Mouse (Mus musculus) kidney, adult 11 months (tissue): ENCODE data around the gene Cdadc1.

Source experiments
- DNase-seq: peaks from one replicate; pipeline ENCODE4 v3.0.0; 2022

Gene Cdadc1

DNA sequence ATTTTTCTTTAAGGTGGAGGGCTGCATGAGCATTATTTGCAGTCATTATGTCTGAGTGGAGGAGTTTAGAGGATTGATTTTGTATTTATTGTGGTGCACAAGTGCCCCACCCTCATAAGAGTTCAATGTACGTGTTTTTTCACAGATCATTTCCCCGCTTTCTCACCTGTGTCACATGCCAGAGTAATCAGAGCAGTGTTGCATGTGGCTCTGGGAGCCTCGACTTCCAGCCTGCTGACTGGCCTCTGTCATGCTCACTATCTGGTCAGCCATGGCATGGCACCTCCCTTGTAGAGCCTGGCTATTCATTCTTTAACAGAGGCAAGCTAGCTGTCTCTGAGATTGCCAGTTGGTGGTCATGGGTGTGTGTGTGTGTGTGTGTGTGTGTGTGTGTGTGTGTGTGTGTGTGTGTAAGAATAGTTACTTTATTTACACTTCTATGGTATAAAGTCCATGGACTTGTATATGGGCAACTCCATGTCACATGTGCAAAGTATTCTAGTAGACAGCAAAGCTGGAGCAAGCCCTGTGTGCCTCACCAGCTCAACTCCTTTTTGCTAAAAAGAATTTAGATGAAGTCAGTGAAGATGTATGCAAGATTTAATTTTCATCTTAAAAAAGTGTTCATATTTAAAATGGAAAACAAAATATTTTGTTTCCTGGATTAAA, 54.5 kb downstream of the Cdadc1 start:
- no peak for DNase-seq

DNA sequence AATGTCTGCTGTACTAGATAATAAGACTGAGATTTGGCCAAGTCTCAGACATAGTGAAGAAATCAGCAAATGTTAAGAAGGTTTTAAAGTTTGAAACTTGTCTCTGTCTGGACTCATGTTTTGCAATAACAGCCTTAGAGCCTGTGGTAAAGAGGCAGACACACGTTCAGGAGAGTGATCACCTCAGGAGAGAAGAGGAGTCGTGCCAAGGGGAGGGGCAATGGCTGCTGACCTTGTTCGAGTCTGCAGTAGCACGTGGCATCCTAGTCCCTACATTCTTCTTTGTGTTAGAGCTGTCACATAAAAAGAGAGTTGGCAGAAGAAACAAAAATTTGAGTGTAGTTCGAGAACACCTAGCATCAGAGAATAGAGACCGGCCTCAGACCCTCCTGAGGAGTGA, 57.0 kb downstream of the Cdadc1 start:
- peak; percentile 59 for DNase-seq

DNA sequence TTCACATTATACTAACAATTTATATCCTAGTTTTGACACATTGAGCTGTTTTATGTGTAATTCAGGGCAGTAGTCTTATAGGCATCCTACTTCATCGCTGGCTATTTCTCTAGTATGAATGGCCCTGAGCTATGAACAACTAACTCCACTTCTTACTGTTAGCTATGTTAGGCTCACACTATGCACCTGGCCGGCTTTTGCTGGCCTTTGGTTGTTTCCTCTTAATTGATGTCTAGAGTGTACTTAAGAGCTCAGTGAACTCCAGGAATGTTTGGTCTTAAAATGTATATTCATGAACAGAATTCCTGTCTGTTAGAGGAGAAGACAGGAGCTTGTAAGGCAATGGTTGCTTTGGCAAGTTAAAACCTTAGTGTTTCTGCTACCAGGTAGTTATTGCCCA, 57.5 kb downstream of the Cdadc1 start:
- DNase-seq, result peak; percentile 68

DNA sequence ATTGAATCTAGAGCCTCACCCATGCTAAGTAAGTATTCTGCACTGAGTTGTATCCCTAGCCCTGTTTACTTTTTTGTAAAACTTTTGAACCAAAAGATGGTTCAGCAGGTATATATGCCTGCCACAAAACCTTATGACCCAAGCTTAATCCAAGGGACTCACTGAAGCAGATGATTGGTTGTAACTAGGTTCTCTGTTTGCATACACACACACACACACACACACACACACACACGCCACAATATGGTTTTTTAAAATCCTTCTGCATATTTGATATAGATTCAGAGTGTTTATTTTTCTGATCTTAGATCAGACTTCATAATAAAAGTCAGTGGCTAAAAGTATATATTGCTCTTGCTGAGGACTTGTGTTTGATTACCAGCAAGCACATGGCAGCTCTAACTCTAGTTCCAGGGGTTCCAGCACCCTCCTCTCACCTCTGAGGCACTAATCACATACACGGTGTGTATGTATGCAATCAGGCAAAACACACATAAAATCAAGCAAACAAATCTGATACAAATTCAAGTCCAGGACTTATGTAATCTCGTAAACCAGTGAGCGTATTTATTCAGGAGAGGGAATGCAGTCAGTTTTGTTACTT, 59.8 kb downstream of the Cdadc1 start:
- DNase-seq, result no peak

DNA sequence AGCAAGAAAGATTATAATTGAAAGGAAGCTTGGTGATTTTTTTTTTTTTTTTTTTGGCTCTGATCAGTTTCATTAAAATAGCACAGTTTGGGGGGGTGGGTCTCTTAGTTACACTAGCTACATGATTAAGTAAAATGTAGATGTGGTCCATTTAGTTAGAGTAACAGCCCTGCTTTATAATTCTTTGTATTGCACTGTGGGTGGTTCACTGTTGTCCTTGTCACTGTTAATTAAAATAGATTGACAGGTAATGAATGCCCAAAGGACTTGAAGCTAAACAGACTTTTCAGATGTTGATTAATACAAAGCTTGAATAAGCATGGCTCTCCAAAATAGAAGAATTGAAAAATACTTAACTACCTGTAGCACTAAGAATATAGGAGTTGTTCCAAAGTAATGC, 63.9 kb downstream of the Cdadc1 start:
- DNase-seq, result no peak

DNA sequence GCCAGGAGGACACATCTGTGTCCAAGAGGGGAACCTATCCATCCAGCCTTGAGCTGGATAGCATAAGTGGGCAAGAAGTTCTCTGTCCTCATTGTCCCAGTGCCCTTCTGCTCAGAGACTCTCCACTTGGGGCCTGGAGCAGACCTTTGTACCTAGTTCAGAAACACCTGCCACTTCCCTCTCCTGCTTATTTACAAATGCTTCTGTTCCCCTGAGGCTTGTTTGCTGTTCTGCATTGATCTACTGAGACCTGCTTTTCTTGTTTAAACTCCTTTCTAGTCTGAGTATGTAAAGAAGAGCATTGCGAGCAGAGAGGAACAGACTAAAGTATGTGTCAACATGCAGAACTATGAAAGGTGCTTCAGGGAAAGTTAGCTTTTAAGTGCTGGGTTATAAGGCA, 64.8 kb downstream of the Cdadc1 start:
- no peak for DNase-seq

DNA sequence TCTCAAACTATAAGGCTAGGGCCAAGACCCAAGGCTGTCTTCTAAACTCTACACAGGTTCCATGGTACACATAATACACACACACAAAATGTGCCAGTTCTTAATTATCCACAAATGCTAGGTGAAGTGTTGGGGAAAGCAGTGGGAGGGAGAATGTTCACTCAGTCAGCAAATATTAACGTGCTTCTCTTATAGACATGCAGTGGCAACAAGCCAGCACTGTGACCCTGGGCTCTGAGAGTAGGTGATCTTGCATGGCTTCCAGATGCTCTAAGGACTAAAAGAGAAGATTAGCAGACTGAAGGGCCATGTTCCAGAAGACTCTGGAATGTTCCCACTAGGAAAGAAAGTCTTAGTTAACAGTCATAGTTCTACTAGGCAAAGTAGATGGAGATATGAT, 67.0 kb downstream of the Cdadc1 start:
- no peak for DNase-seq

DNA sequence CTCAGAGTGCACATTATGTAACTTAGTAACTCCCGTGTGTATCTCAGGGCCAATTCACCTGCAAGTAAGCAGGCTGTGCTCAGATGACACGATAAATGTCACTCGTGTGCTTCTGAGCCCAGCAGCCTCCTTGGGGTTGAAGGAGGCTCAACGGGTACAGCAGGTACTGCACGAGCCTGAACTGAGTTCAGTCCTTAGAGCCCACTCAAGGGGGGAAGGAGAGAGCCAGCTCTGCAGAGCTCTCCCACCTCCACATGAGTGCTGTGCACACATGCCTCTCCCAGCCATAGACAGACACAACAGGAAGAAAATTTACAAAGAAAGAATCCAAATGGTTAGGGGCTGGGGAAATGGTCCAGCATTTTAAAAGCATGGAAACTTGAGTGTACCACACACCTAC, 71.9 kb downstream of the Cdadc1 start:
- DNase-seq, result no peak

DNA sequence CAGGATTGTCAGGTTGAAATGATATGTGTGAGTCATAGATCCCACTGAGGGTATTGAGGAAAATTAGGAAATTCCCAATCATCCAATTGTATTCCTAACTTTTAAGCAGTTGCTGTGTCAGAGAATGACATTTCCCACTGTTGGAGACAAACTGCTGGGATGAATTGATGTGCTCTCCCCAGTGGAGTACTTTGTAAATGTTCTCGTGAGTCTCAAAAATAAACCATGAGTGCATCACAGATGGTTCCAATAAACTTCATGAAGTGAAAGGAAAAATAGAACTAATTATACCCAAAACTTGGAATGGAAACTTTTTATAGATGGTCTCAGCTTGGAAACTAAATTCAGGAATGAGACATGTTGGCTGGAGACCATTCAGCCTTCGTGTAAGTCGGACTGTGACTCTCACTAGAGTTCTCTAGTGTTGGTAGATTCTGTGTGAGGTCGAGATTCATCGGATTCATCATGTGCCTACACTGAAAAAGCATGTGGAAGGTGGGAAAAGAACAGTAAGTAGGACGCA, 83.8 kb downstream of the Cdadc1 start:
- DNase-seq, result no peak
